Mouse (Mus musculus) megakaryocyte, embryonic 14.5 days (primary cell): ENCODE results near the gene Hao2.

Experiments
- FLI1 ChIP-seq: IDR thresholded peaks from 2 replicates; pipeline ENCODE4 v1.6.1; 2012; ENCODE audit warnings: low read length, inconsistent platforms, mixed read lengths
- GATA1 ChIP-seq: IDR thresholded peaks from 3 replicates; pipeline ENCODE4 v1.6.1; 2012; ENCODE audit warnings: mixed read lengths, low read length, inconsistent platforms, borderline replicate concordance

- TF ChIP-seq GATA1 (no peak), FLI1 (no peak)
Measured at GRCm38 (mm10) chr3:98890430-98890829, 2.6 kb downstream of the Hao2 start.
